Mouse (Mus musculus): Measurements from ENCODE around the gene Cyp2g1. TPM values are rescaled to one million over a fixed set of nuclear protein-coding genes. Genes with fewer than 3 reads are reported as not detected.
"Not testable (repeated sequence)": the region's sequence is repeated elsewhere in the genome, so short reads cannot be mapped to it uniquely, and the experiment has no call there.

Cyp2g1 gene
- polyA plus RNA-seq, 1 experiment from 2014 or later = 0.10 TPM

- not testable (repeated sequence) for H3K4me2 ChIP-seq; H3K9ac ChIP-seq; H3K4me3 ChIP-seq (replicated peaks); H3K27me3 ChIP-seq; ATAC-seq (ENCODE audit: low FRiP score); H3K27ac ChIP-seq; H3K36me3 ChIP-seq (replicated peaks); H3K4me1 ChIP-seq; H3K9me3 ChIP-seq
- 22% methylated on average over 1 of the region's 1 CpGs for WGBS
Measured at GRCm38 (mm10) chr7:26786013-26786412, 22.7 kb upstream of the Cyp2g1 start.

DNA sequence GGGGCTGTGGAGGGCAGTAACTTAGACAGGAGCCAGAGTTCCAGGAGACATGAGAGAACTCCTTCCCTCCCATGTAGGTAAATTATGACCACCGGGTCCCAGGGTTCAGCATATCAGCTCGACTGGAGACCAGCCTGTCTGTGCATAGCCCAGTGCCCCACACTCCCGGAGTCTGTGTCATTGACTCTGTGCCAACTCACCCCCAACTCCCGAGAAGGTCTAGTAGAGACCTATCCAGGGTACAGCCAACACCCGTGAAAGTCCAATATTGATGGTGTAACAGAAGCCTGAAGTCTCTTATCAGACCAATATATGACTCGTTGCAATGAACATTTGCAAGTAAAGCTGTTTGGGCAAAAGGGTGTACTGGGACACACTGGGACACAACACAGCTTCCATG is 18.7 kb upstream of the Cyp2g1 start:
- WGBS = 91% methylated on average over 6 of the region's 6 CpGs
- H3K4me1 ChIP-seq = no peaks in the 10 kb centered on the region
- no peaks in the 10 kb centered on the region for H3K27me3 ChIP-seq
- H3K36me3 ChIP-seq (replicated peaks) = no peaks in the 10 kb centered on the region
- no peak overlapping the region for H3K27ac ChIP-seq
- H3K4me3 ChIP-seq (replicated peaks) = no peak overlapping the region
- no peak overlapping the region for H3K9ac ChIP-seq
- no peak for ATAC-seq (ENCODE audit: low FRiP score)
- H3K9me3 ChIP-seq = no peaks in the 10 kb centered on the region
- no peak overlapping the region for H3K4me2 ChIP-seq

DNA sequence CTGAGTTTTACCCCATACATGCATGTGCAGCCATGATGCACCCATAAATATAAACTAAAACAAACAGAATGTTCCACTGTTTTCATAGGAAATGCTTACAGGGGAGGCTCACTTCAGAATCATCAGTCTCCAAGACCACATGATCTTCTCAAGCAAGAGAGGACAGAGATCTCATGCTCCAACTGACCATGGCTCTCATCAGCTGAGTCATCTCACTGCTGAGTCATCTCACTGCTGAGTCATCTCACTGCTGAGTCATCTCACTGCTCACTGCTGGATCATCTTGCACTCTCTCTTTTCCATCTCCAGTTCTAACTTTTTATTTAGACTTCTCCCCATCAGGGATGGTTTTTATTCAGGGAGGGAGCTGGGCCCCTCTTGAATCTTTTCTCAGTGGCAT is 8.6 kb upstream of the Cyp2g1 start:
- Histone ChIP-seq H3K9ac (no peak overlapping the region), H3K4me3 (replicated peaks) (no peak overlapping the region), H3K27ac (no peak overlapping the region), H3K4me1 (no peaks in the 10 kb centered on the region), H3K27me3 (no peaks in the 10 kb centered on the region), H3K4me2 (no peak overlapping the region), H3K36me3 (replicated peaks) (no peaks in the 10 kb centered on the region), H3K9me3 (no peaks in the 10 kb centered on the region)
- no peak for ATAC-seq (ENCODE audit: low FRiP score)

GRCm38 (mm10) chr7:26800996-26801395 is 7.7 kb upstream of the Cyp2g1 start:
- Histone ChIP-seq H3K27ac (no peak overlapping the region), H3K4me1 (no peaks in the 10 kb centered on the region), H3K9ac (no peak overlapping the region), H3K36me3 (replicated peaks) (no peaks in the 10 kb centered on the region), H3K4me3 (replicated peaks) (no peak overlapping the region), H3K4me2 (no peak overlapping the region), H3K9me3 (no peaks in the 10 kb centered on the region), H3K27me3 (no peaks in the 10 kb centered on the region)
- ATAC-seq (ENCODE audit: low FRiP score) = no peak
- 94% methylated on average over 1 of the region's 1 CpGs for WGBS

GRCm38 (mm10) chr7:26831556-26832292 is 23.0 kb downstream of the Cyp2g1 start:
- H3K27ac ChIP-seq; H3K9me3 ChIP-seq; H3K4me2 ChIP-seq; H3K4me3 ChIP-seq (replicated peaks); H3K9ac ChIP-seq; H3K36me3 ChIP-seq (replicated peaks); H3K27me3 ChIP-seq; H3K4me1 ChIP-seq; ATAC-seq (ENCODE audit: low FRiP score): not testable (repeated sequence)
- WGBS = 84% methylated on average over 9 of the region's 9 CpGs

- not testable (repeated sequence) for ATAC-seq (ENCODE audit: low FRiP score); H3K36me3 ChIP-seq (replicated peaks); H3K27me3 ChIP-seq; H3K27ac ChIP-seq; H3K4me3 ChIP-seq (replicated peaks); H3K4me2 ChIP-seq; H3K9ac ChIP-seq; H3K4me1 ChIP-seq; H3K9me3 ChIP-seq
- WGBS = 80% methylated on average over 7 of the region's 7 CpGs
Measured at GRCm38 (mm10) chr7:26832668-26833067, 24.0 kb downstream of the Cyp2g1 start.

DNA sequence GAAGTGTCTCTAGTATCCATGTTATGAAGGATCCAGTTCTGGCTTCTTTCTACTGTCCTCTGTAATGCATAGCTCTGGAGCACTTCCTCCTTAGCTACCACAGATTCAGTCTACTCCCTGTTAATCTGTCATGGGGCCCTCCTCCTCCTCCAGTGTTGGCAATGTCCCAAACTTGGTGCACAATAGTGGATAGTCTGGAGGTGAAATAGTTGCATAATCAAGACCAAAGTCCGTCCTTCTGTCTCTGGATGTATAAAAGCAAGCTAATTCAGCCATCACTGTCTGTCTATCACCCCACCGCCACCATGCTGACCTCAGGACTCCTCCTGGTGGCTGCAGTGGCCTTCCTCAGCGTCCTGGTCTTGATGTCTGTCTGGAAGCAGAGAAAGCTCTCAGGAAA is 26.4 kb downstream of the Cyp2g1 start, which contains the start of gene Cyp2a5:
Gene Cyp2a5, plus strand, starts transcription at position 247 of the 400 bp plus-strand sequence.
- not testable (repeated sequence) for H3K4me1 ChIP-seq; H3K4me3 ChIP-seq (replicated peaks); ATAC-seq (ENCODE audit: low FRiP score); H3K36me3 ChIP-seq (replicated peaks); H3K4me2 ChIP-seq; H3K9ac ChIP-seq; H3K27me3 ChIP-seq; H3K27ac ChIP-seq; H3K9me3 ChIP-seq
- 76% methylated on average over 3 of the region's 3 CpGs for WGBS

DNA sequence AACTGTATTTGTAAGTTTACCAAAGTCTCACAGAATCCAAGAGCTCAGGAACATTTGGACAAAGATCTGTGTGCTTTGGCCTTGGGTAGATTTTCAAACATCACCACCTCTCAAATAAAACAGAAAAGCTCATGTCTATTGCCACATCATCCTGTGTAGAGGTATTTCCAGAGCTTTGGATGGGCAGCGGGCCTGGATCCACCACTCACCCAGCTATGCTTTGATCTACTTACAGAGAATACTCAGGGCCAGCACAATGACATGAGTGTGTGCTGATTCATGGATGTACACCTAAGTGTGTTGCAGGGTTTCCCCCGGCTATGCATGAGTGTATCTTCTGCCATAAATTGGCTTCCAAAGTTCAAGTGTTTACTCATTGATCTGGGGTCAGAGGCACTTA is 34.7 kb downstream of the Cyp2g1 start:
- not testable (repeated sequence) for H3K4me1 ChIP-seq; H3K9me3 ChIP-seq; H3K36me3 ChIP-seq (replicated peaks); H3K4me3 ChIP-seq (replicated peaks); H3K27me3 ChIP-seq; H3K9ac ChIP-seq; H3K27ac ChIP-seq; H3K4me2 ChIP-seq; ATAC-seq (ENCODE audit: low FRiP score)
- WGBS = 88% methylated on average over 2 of the region's 2 CpGs

DNA sequence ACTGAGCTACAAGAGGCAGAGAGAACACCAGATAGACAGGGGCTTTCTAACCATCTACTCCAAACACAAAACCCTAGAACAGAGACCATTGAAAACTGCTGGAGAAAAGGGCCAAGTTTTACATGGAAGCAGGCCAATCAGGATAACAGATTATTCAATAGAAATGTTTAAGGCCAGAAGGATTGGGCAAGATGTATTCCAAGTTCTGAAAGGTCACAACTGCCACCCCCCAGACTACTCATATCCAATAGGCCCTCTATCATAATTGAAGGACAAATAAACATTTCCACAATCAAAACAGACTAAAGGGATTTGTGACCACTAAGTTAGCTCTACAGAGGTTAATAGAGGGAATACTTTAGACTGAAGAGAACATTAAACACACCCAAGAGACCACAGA is 41.4 kb downstream of the Cyp2g1 start:
- H3K4me2 ChIP-seq; H3K9ac ChIP-seq; H3K27ac ChIP-seq; H3K4me3 ChIP-seq (replicated peaks); H3K27me3 ChIP-seq; H3K36me3 ChIP-seq (replicated peaks); H3K9me3 ChIP-seq; ATAC-seq (ENCODE audit: low FRiP score); H3K4me1 ChIP-seq: not testable (repeated sequence)

Other genes starting within 250 kb of the Cyp2g1 start
- not detected in 2 replicates for gene Vmn1r185, start 190.4 kb upstream of the Cyp2g1 start, polyA plus RNA-seq (2016; fragmentation: Nextera tagmentation; extraction: Ambion mirVana)
- gene Cyp2b23, start 122.5 kb upstream of the Cyp2g1 start, polyA plus RNA-seq (2016; fragmentation: Nextera tagmentation; extraction: Ambion mirVana) = not detected in 2 replicates
- gene Cyp2b19, start 51.8 kb upstream of the Cyp2g1 start, polyA plus RNA-seq (2016; fragmentation: Nextera tagmentation; extraction: Ambion mirVana) = 0.06 and 0.09 TPM in 2 replicates
- not detected in 2 replicates for gene Cyp2a5, start 26.4 kb downstream of the Cyp2g1 start, polyA plus RNA-seq (2016; fragmentation: Nextera tagmentation; extraction: Ambion mirVana)
- gene Cyp2a22, start 130.5 kb downstream of the Cyp2g1 start, polyA plus RNA-seq (2016; fragmentation: Nextera tagmentation; extraction: Ambion mirVana) = not detected in 2 replicates
- not detected in 2 replicates for gene Cyp2a12, start 220.2 kb downstream of the Cyp2g1 start, polyA plus RNA-seq (2016; fragmentation: Nextera tagmentation; extraction: Ambion mirVana)